In the genomic region with DNA sequence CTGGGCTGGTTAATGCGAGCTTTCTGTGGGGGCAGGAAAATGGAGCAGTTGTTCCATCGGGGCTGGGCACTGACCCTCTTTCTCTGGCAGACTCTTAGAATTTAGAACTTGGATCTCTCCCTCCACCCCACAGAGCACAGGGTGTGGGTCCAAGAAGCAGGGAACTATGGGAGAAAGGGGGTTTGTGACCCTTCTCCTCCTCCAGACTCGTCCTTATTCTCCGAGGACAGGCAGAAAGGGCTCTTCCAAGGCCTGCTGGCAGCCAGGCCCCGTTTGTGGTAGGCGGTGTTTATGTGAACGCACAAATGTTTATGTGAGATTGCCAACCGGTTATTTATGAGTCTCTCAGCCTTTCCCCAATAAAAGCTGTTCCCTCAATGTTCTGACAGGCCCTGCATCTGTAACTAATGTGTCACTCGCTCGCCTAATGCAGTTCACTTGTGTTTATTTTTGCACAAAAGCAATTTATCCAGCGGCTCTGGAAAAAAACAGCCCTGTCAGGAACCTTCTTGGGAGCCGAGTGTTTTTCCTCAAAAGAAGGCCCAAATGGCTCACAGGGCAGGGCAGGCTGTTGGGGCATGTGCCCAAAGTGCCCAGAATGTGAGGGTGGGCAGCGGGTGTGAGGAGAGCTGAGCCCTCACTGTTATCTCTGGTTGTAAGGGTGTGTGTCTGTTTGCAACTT, we compare ENCODE assay signal across 8 mouse cellular contexts. TPM values are rescaled to one million over a fixed set of nuclear protein-coding genes. Genes with fewer than 3 reads are reported as not detected.
DNase-seq lines count a peak whose midpoint lies in the region; ATAC-seq and TF ChIP-seq lines count a peak whose summit lies in the region.

No protein-coding gene starts in this region.

- H3K27ac ChIP-seq in stomach, postnatal 0 days (replicated peaks), result peak overlapping the region; percentile 88

- H3K4me3 ChIP-seq in stomach, postnatal 0 days (ENCODE audit: low read depth, low read length), result no peak overlapping the region

- WGBS in stomach, postnatal 0 days, result 21% methylated on average over 13 of the region's 13 CpGs

- TF ChIP-seq CTCF in stomach, postnatal 0 days (IDR thresholded peaks at IDR 0.05; ENCODE audit: low read depth), result 0 out of 2 replicates have a peak, but pooled peaks have one; percentile 2

- ATAC-seq in stomach, postnatal 0 days (ENCODE audit: low FRiP score, low TSS enrichment), result peak; percentile 77; the same call in 1 of the 2 replicates

- 0 out of 2 replicates have a peak, but pooled peaks cover 11% of the 10 kb centered on the region for H3K4me1 ChIP-seq in stomach, postnatal 0 days (replicated peaks; ENCODE audit: control insufficient read depth, insufficient read depth)

- peak; percentile 93 for TF ChIP-seq EP300 in stomach, postnatal 0 days (optimal IDR thresholded peaks at IDR 0.05)

- H3K27me3 ChIP-seq in stomach, postnatal 0 days (ENCODE audit: control insufficient read depth, insufficient read depth, low read length), result no peaks in the 10 kb centered on the region

- H3K4me2 ChIP-seq in stomach, postnatal 0 days (replicated peaks; ENCODE audit: low read depth), result no peak overlapping the region

- H3K9me3 ChIP-seq in stomach, postnatal 0 days (ENCODE audit: control insufficient read depth, low read length), result no peaks in the 10 kb centered on the region

- no peaks in the 10 kb centered on the region for H3K36me3 ChIP-seq in stomach, postnatal 0 days (ENCODE audit: control insufficient read depth, insufficient read depth, low read length)

- DNase-seq in heart, adult 18-20 months, result peak; percentile 66 to 78
- DNase-seq in heart, postnatal 4 days, result no peak
- peak; percentile 74 to 84 for DNase-seq in cerebellum, postnatal 10 days
- DNase-seq in gastrocnemius, postnatal 36 days, result peak; percentile 32 to 54
- DNase-seq in layer of hippocampus, adult 9-10 months (ENCODE audit: low spot score), result peak; percentile 48
- DNase-seq in lung, postnatal 14 days, result peak; percentile 71
- no peak for DNase-seq in stomach, postnatal 0 days (ENCODE audit: low spot score)
- no peak for DNase-seq in c-Kit-positive CD71-positive TER-119-positive erythroid progenitor cells, embryonic 14.5 days (ENCODE audit: low spot score)

- intact Hi-C loops in gastrocnemius, postnatal 36 days (cut with DNase I), result loop anchor here (10.0 kb wide), 1 partner anchor 495 kb away; no protein-coding TSS in a partner anchor

- H3K9ac ChIP-seq in stomach, postnatal 0 days (ENCODE audit: low read length), result no peak overlapping the region

RNA-seq across cellular contexts. Expression of a gene that starts 42.1 kb away (rescaled TPM):
- 1 to 10 TPM in 1 of 2 experiments, under 1 TPM in 1; 0.27 to 2.0 TPM for total RNA-seq in heart, adult 18-20 months (2021)
- total RNA-seq in heart, postnatal 4 days (2021), result under 1 TPM in 1 of 2 experiments, not detected in 1; 0.36 TPM
- total RNA-seq in gastrocnemius, postnatal 36 days (2021), result not detected
- polyA plus RNA-seq in stomach, postnatal 0 days (2015; fragmentation: Nextera tagmentation; extraction: Ambion mirVana), result 0.13 and 0.36 TPM in 2 replicates

Comparison
In these comparisons a context has a peak if more than half of its experiments do, and no peak if none do; other contexts are left out.
1. DNase-seq: peak in heart, adult 18-20 months (2 of 2), cerebellum, postnatal 10 days (2 of 2), gastrocnemius, postnatal 36 days (2 of 2), layer of hippocampus, adult 9-10 months (single experiment) and lung, postnatal 14 days (single experiment); none in heart, postnatal 4 days (single experiment), stomach, postnatal 0 days (single experiment) and c-Kit-positive CD71-positive TER-119-positive erythroid progenitor cells, embryonic 14.5 days (single experiment).